Mouse (Mus musculus): ENCODE data around the gene Cstf1. TPM values are rescaled to one million over a fixed set of nuclear protein-coding genes. Genes with fewer than 3 reads are reported as not detected.

Gene Cstf1
- polyA plus RNA-seq, 1 experiment from 2014 or later = 58.0 TPM

Other genes starting within 250 kb of the Cstf1 start
- not detected in 2 replicates for gene Mc3r, start 122.2 kb upstream of the Cstf1 start, polyA plus RNA-seq (2016; fragmentation: Nextera tagmentation; extraction: Ambion mirVana)
- gene Fam210b, start 25.1 kb upstream of the Cstf1 start, polyA plus RNA-seq (2016; fragmentation: Nextera tagmentation; extraction: Ambion mirVana) = 24.3 and 33.1 TPM in 2 replicates
- 196 and 221 TPM in 2 replicates for gene Aurka, start 146 bp upstream of the Cstf1 start, polyA plus RNA-seq (2016; fragmentation: Nextera tagmentation; extraction: Ambion mirVana)
- gene Cass4, start 23.1 kb downstream of the Cstf1 start, polyA plus RNA-seq (2016; fragmentation: Nextera tagmentation; extraction: Ambion mirVana) = 0.21 and 0.25 TPM in 2 replicates
- 85.6 and 93.9 TPM in 2 replicates for gene Rtf2, start 69.9 kb downstream of the Cstf1 start, polyA plus RNA-seq (2016; fragmentation: Nextera tagmentation; extraction: Ambion mirVana)
- 1.7 and 2.0 TPM in 2 replicates for gene Gcnt7, start 87.9 kb downstream of the Cstf1 start, polyA plus RNA-seq (2016; fragmentation: Nextera tagmentation; extraction: Ambion mirVana)
- gene Fam209, start 101.8 kb downstream of the Cstf1 start, polyA plus RNA-seq (2016; fragmentation: Nextera tagmentation; extraction: Ambion mirVana) = 0.17 and 0.53 TPM in 2 replicates
- gene Tfap2c, start 178.9 kb downstream of the Cstf1 start, polyA plus RNA-seq (2016; fragmentation: Nextera tagmentation; extraction: Ambion mirVana) = 4.4 and 6.3 TPM in 2 replicates